Mouse (Mus musculus): ENCODE measurements around the gene Foxe1.

- no peak for TF ChIP-seq POLR2A (IDR thresholded peaks at IDR 0.05; ENCODE audit: low read depth, low read length)
- no peak for TF ChIP-seq CTCF (IDR thresholded peaks at IDR 0.05; ENCODE audit: extremely low read depth, insufficient read length, insufficient replicate concordance, low read depth, low read length)
These were observed 14.5 kb upstream of the Foxe1 start for GRCm38 (mm10) chr4:46328906-46329305.

Data from small intestine, adult 2 months (tissue).